Mouse (Mus musculus): ENCODE data around the gene Prkca. TPM values are rescaled to one million over a fixed set of nuclear protein-coding genes. Genes with fewer than 3 reads are reported as not detected.

The Prkca gene
- total and polyA plus RNA-seq, 3 experiments, result 15.3 to 30.9 (median 19.9) TPM

- H3K9me3 ChIP-seq (replicated peaks; ENCODE audit: insufficient read depth, low read length), result no peaks in the 10 kb centered on the region
- TF ChIP-seq CHD2 (IDR thresholded peaks at IDR 0.05; ENCODE audit: low read length) (no peak), USF2 (IDR thresholded peaks at IDR 0.05; ENCODE audit: borderline replicate concordance in 1 of 2, insufficient read depth in 1 of 2, low read depth in 1 of 2, low read length in 2 of 2) (no peak), UBTF (IDR thresholded peaks at IDR 0.05; ENCODE audit: borderline replicate concordance, insufficient read depth, low read depth, low read length) (no peak), ZKSCAN1 (IDR thresholded peaks at IDR 0.05; ENCODE audit: low read depth, low read length) (no peak), RAD21 (IDR thresholded peaks at IDR 0.05; ENCODE audit: low read depth, low read length) (no peak)
- no peaks in the 10 kb centered on the region for H3K4me1 ChIP-seq (ENCODE audit: control insufficient read depth in 1 of 2, insufficient read depth in 2 of 2, low read length in 2 of 2)
- no peak for DNase-seq (ENCODE audit: low read depth, low spot score)
- no peak overlapping the region for H3K27ac ChIP-seq (ENCODE audit: control insufficient read depth, low read depth, low read length)
- H3K27me3 ChIP-seq (ENCODE audit: control insufficient read depth in 1 of 2, insufficient read depth in 2 of 2, low read length in 2 of 2), result no peaks in the 10 kb centered on the region
- no peak overlapping the region for H3K9ac ChIP-seq (ENCODE audit: control insufficient read depth, low read depth, low read length, poor library complexity, severe bottlenecking)
- no peak overlapping the region for H3K4me3 ChIP-seq (ENCODE audit: control insufficient read depth in 1 of 2, insufficient read depth in 1 of 2, low read depth in 2 of 2, low read length in 2 of 2)
- peaks cover 0 to 3% of the 10 kb centered on the region in 2 experiments; a peak in 1 of 4 replicates for H3K36me3 ChIP-seq (ENCODE audit: control insufficient read depth in 1 of 2, insufficient read depth in 2 of 2, low read length in 2 of 2)
- no peaks in the 10 kb centered on the region for H3K79me2 ChIP-seq (ENCODE audit: control insufficient read depth, insufficient read depth, low read length, poor library complexity)
These were observed 145.1 kb downstream of the Prkca start for GRCm38 (mm10) chr11:108198592-108198991.

GRCm38 (mm10) chr11:108197427-108198218, 146.1 kb downstream of the Prkca start:
- no peaks in the 10 kb centered on the region for H3K9me3 ChIP-seq (replicated peaks; ENCODE audit: insufficient read depth, low read length)
- H3K4me1 ChIP-seq (ENCODE audit: control insufficient read depth in 1 of 2, insufficient read depth in 2 of 2, low read length in 2 of 2), result no peaks in the 10 kb centered on the region
- no peak overlapping the region for H3K9ac ChIP-seq (ENCODE audit: control insufficient read depth, low read depth, low read length, poor library complexity, severe bottlenecking)
- no peaks in the 10 kb centered on the region for H3K27me3 ChIP-seq (ENCODE audit: control insufficient read depth in 1 of 2, insufficient read depth in 2 of 2, low read length in 2 of 2)
- H3K36me3 ChIP-seq (ENCODE audit: control insufficient read depth in 1 of 2, insufficient read depth in 2 of 2, low read length in 2 of 2), result peaks cover 0 to 3% of the 10 kb centered on the region in 2 experiments; a peak in 1 of 4 replicates
- H3K4me3 ChIP-seq (ENCODE audit: control insufficient read depth in 1 of 2, insufficient read depth in 1 of 2, low read depth in 2 of 2, low read length in 2 of 2), result no peak overlapping the region
- no peaks in the 10 kb centered on the region for H3K79me2 ChIP-seq (ENCODE audit: control insufficient read depth, insufficient read depth, low read length, poor library complexity)
- no peak overlapping the region for H3K27ac ChIP-seq (ENCODE audit: control insufficient read depth, low read depth, low read length)
- DNase-seq (ENCODE audit: low read depth, low spot score), result no peak
- no peak for TF ChIP-seq ZNF384 (IDR thresholded peaks at IDR 0.05; ENCODE audit: low read depth, low read length)

- no peak overlapping the region for H3K4me3 ChIP-seq (ENCODE audit: control insufficient read depth in 1 of 2, insufficient read depth in 1 of 2, low read depth in 2 of 2, low read length in 2 of 2)
- H3K4me1 ChIP-seq (ENCODE audit: control insufficient read depth in 1 of 2, insufficient read depth in 2 of 2, low read length in 2 of 2), result no peaks in the 10 kb centered on the region
- TF ChIP-seq USF2 (IDR thresholded peaks at IDR 0.05; ENCODE audit: borderline replicate concordance in 1 of 2, insufficient read depth in 1 of 2, low read depth in 1 of 2, low read length in 2 of 2) (no peak), SIN3A (IDR thresholded peaks at IDR 0.05; ENCODE audit: low read length) (no peak), NRF1 (IDR thresholded peaks at IDR 0.05; ENCODE audit: insufficient read depth, low read depth, low read length, poor library complexity, severe bottlenecking) (no peak), MAFK (IDR thresholded peaks at IDR 0.05; ENCODE audit: borderline replicate concordance, low read depth, low read length) (no peak), SMC3 (IDR thresholded peaks at IDR 0.05; ENCODE audit: low read depth, low read length) (no peak), HCFC1 (IDR thresholded peaks at IDR 0.05; ENCODE audit: low read depth, low read length) (no peak), MAX (IDR thresholded peaks at IDR 0.05; ENCODE audit: low read length) (no peak)
- no peaks in the 10 kb centered on the region for H3K79me2 ChIP-seq (ENCODE audit: control insufficient read depth, insufficient read depth, low read length, poor library complexity)
- no peak for DNase-seq (ENCODE audit: low read depth, low spot score)
- H3K27ac ChIP-seq (ENCODE audit: control insufficient read depth, low read depth, low read length), result no peak overlapping the region
- H3K27me3 ChIP-seq (ENCODE audit: control insufficient read depth in 1 of 2, insufficient read depth in 2 of 2, low read length in 2 of 2), result no peaks in the 10 kb centered on the region
- H3K36me3 ChIP-seq (ENCODE audit: control insufficient read depth in 1 of 2, insufficient read depth in 2 of 2, low read length in 2 of 2), result peaks cover 0 to 3% of the 10 kb centered on the region in 2 experiments; a peak in 1 of 4 replicates
- no peaks in the 10 kb centered on the region for H3K9me3 ChIP-seq (replicated peaks; ENCODE audit: insufficient read depth, low read length)
- H3K9ac ChIP-seq (ENCODE audit: control insufficient read depth, low read depth, low read length, poor library complexity, severe bottlenecking), result no peak overlapping the region
These were observed 146.9 kb downstream of the Prkca start for GRCm38 (mm10) chr11:108196796-108197195.

Data from MEL (cell line).